Mouse (Mus musculus) E14TG2a.4 (cell line): ENCODE measurements around the gene Cnot9.

Experiments
- CTCF ChIP-seq: conservative IDR thresholded peaks from 2 replicates; pipeline ENCODE4 v1.5.1; 2014; ENCODE audit warnings: low read length
- NANOG ChIP-seq: IDR thresholded peaks from 2 replicates; pipeline ENCODE4 v1.6.1; 2014; ENCODE audit warnings: borderline replicate concordance, low read length, mixed read lengths
- POU5F1 ChIP-seq: IDR thresholded peaks from 2 replicates; pipeline ENCODE4 v1.6.1; 2014; ENCODE audit warnings: low read length, borderline replicate concordance

- TF ChIP-seq CTCF, result no peak
- no peak for TF ChIP-seq POU5F1
- no peak for TF ChIP-seq NANOG
Observed at GRCm38 (mm10) chr1:74559061-74559460, 53.2 kb downstream of the Cnot9 start.
